Comparison of ENCODE assay signal across 10 mouse cellular contexts in the genomic region with DNA sequence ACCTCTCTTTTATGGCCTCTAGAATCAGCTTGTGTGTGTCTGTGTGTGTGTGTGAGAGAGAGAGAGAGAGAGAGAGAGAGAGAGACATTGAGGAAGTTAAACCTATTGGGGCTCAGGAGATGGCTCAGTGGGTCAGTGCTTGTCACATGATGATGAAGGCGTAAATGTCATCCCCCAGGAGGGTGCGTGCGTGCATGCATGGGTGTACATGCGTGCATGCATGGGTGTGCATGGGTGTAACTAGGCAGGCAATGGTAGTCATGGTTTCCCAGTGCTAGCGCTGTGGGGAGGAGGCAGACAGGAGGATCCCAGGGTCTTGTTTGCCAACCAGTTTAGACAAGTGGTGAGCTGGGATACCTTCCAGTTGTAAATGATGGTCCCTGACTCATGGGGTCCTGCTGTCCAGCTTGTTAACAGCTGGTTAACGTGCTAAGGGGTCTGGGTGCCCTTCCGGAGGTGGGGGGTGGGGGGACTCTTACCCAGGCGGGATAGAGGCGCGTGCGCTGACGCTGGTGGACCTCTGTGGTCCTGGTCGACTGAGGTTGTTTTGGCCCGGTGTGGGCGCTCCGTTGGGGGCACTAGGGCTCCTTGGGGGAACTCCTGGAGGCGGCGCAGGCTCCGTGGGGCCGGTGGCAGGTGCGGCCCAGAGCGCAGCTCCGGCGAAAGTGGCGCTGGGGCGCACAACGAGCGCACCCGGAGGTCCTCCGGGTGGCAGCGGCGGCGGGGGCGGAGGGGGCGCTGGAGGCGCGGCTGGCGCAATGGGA. TPM values are rescaled to one million over a fixed set of nuclear protein-coding genes. Genes with fewer than 3 reads are reported as not detected.
A peak's percentile ranks its signal among the peaks of the same experiment; 100 is the strongest.
DNase-seq lines count a peak whose midpoint lies in the region; ATAC-seq and TF ChIP-seq lines count a peak whose summit lies in the region.
"Had no signal": no experiment of that assay in that cellular context is flagged by ENCODE, and none has a peak within 500 bp of the region (broad histone marks: within the 10 kb centered on the region; RNA-seq: fewer than 3 reads in every experiment).

No protein-coding gene starts in this region.

- peak overlapping the region; percentile 37 for H3K4me3 ChIP-seq in heart, embryonic 13.5 days
- H3K4me3 ChIP-seq in heart, adult 2 months: no peak overlapping the region
- peak overlapping the region; percentile 24 for H3K4me3 ChIP-seq in midbrain, embryonic 12.5 days
- no peak overlapping the region for H3K4me3 ChIP-seq in midbrain, embryonic 16.5 days (ENCODE audit: low read depth, low read length)
- H3K4me3 ChIP-seq in hindbrain, embryonic 11.5 days (ENCODE audit: low read depth, low read length): no peak overlapping the region; the same call in 1 of the 2 replicates
- peak overlapping the region; percentile 23 for H3K4me3 ChIP-seq in small intestine, adult 2 months (ENCODE audit: low read depth, low read length)

- H3K79me2 ChIP-seq in heart, adult 2 months (replicated peaks; ENCODE audit: control insufficient read depth, insufficient read depth, low read length): no peaks in the 10 kb centered on the region

- H3K27ac ChIP-seq in heart, embryonic 13.5 days (replicated peaks): no peak overlapping the region
- no peak overlapping the region for H3K27ac ChIP-seq in heart, adult 2 months
- H3K27ac ChIP-seq in midbrain, embryonic 12.5 days (replicated peaks): no peak overlapping the region
- no peak overlapping the region for H3K27ac ChIP-seq in midbrain, embryonic 16.5 days (ENCODE audit: low read length)
- no peak overlapping the region for H3K27ac ChIP-seq in hindbrain, embryonic 11.5 days (ENCODE audit: low read depth, low read length)
- H3K27ac ChIP-seq in small intestine, adult 2 months (ENCODE audit: insufficient read depth, low read depth, low read length): no peak overlapping the region

- no peak for TF ChIP-seq POLR2A in heart, adult 2 months (IDR thresholded peaks at IDR 0.05; ENCODE audit: insufficient read depth, low read depth, low read length)
- TF ChIP-seq POLR2A in small intestine, adult 2 months (IDR thresholded peaks at IDR 0.05; ENCODE audit: low read depth, low read length): no peak

- ATAC-seq in heart, embryonic 13.5 days (ENCODE audit: extremely low read depth, insufficient number of reproducible peaks, low FRiP score, low TSS enrichment): no peak
- ATAC-seq in midbrain, embryonic 12.5 days (ENCODE audit: low FRiP score, low read depth): no peak
- ATAC-seq in midbrain, embryonic 16.5 days: no peak
- no peak for ATAC-seq in hindbrain, embryonic 11.5 days (ENCODE audit: low FRiP score)

- peaks cover 7% of the 10 kb centered on the region; the same call in 1 of the 2 replicates for H3K4me1 ChIP-seq in heart, embryonic 13.5 days
- H3K4me1 ChIP-seq in heart, adult 2 months (ENCODE audit: control insufficient read depth, insufficient read depth, low read length): no peaks in the 10 kb centered on the region
- peaks cover 19% of the 10 kb centered on the region for H3K4me1 ChIP-seq in midbrain, embryonic 12.5 days
- H3K4me1 ChIP-seq in midbrain, embryonic 16.5 days (ENCODE audit: control insufficient read depth, insufficient read depth, low read length): peaks cover 11% of the 10 kb centered on the region; the same call in 1 of the 2 replicates
- H3K4me1 ChIP-seq in hindbrain, embryonic 11.5 days (replicated peaks; ENCODE audit: control insufficient read depth, insufficient read depth, low read length): peaks cover 4% of the 10 kb centered on the region; the same call in 1 of the 2 replicates
- H3K4me1 ChIP-seq in small intestine, adult 2 months (ENCODE audit: control insufficient read depth, insufficient read depth, insufficient read length, low read length): peaks cover 3% of the 10 kb centered on the region

- peak overlapping the region; percentile 57 for H3K4me2 ChIP-seq in heart, embryonic 13.5 days
- peak overlapping the region; percentile 36 for H3K4me2 ChIP-seq in midbrain, embryonic 12.5 days (replicated peaks)
- no peak overlapping the region for H3K4me2 ChIP-seq in midbrain, embryonic 16.5 days (ENCODE audit: low read length)
- peak overlapping the region; percentile 25; the same call in 1 of the 2 replicates for H3K4me2 ChIP-seq in hindbrain, embryonic 11.5 days (replicated peaks; ENCODE audit: low read depth, low read length)

- no peak for TF ChIP-seq EP300 in heart, adult 2 months (IDR thresholded peaks at IDR 0.05; ENCODE audit: insufficient read depth, low read depth, low read length)

- peak overlapping the region; percentile 30; the same call in 1 of the 2 replicates for H3K9ac ChIP-seq in heart, embryonic 13.5 days
- no peak overlapping the region for H3K9ac ChIP-seq in heart, adult 2 months (ENCODE audit: low read depth, low read length)
- no peak overlapping the region for H3K9ac ChIP-seq in midbrain, embryonic 12.5 days (replicated peaks)
- H3K9ac ChIP-seq in midbrain, embryonic 16.5 days (ENCODE audit: low read depth, low read length): no peak overlapping the region
- H3K9ac ChIP-seq in hindbrain, embryonic 11.5 days (ENCODE audit: low read depth, low read length): no peak overlapping the region

- 14% methylated on average over 38 of the region's 38 CpGs for WGBS in heart, embryonic 13.5 days
- 13% methylated on average over 38 of the region's 38 CpGs for WGBS in heart, adult 2 months
- WGBS in midbrain, embryonic 12.5 days: 12% methylated on average over 37 of the region's 38 CpGs
- 15% methylated on average over 38 of the region's 38 CpGs for WGBS in midbrain, embryonic 16.5 days
- 11% methylated on average over 34 of the region's 38 CpGs for WGBS in hindbrain, embryonic 11.5 days
- 22% methylated on average over 38 of the region's 38 CpGs for WGBS in small intestine, adult 2 months

- H3K36me3 ChIP-seq in heart, embryonic 13.5 days: no peaks in the 10 kb centered on the region
- no peaks in the 10 kb centered on the region for H3K36me3 ChIP-seq in heart, adult 2 months (ENCODE audit: control insufficient read depth, insufficient read depth, low read length)
- no peaks in the 10 kb centered on the region for H3K36me3 ChIP-seq in midbrain, embryonic 12.5 days
- peaks cover 22% of the 10 kb centered on the region for H3K36me3 ChIP-seq in midbrain, embryonic 16.5 days (ENCODE audit: control insufficient read depth, insufficient read depth, low read length)
- H3K36me3 ChIP-seq in hindbrain, embryonic 11.5 days (ENCODE audit: control insufficient read depth, insufficient read depth, low read length): no peaks in the 10 kb centered on the region
- H3K36me3 ChIP-seq in small intestine, adult 2 months (ENCODE audit: control insufficient read depth, insufficient read depth, low read length): no peaks in the 10 kb centered on the region

- intact Hi-C loops in heart, adult 2 months (cut with DNase I): no loop called here

- H3K27me3 ChIP-seq in heart, embryonic 13.5 days (replicated peaks): peaks cover 96% of the 10 kb centered on the region
- peaks cover 3% of the 10 kb centered on the region; the same call in 1 of the 2 replicates for H3K27me3 ChIP-seq in heart, adult 2 months (ENCODE audit: control insufficient read depth, insufficient read depth, low read length)
- H3K27me3 ChIP-seq in midbrain, embryonic 12.5 days: peaks cover 81% of the 10 kb centered on the region
- H3K27me3 ChIP-seq in midbrain, embryonic 16.5 days (ENCODE audit: control insufficient read depth, insufficient read depth, low read depth, low read length): peaks cover 11% of the 10 kb centered on the region
- peaks cover 39% of the 10 kb centered on the region for H3K27me3 ChIP-seq in hindbrain, embryonic 11.5 days (ENCODE audit: control insufficient read depth, insufficient read depth, low read length)
- H3K27me3 ChIP-seq in small intestine, adult 2 months (ENCODE audit: control insufficient read depth, insufficient read depth, low read length): peaks cover 14% of the 10 kb centered on the region

- no peaks in the 10 kb centered on the region for H3K9me3 ChIP-seq in heart, embryonic 13.5 days
- H3K9me3 ChIP-seq in midbrain, embryonic 12.5 days: no peaks in the 10 kb centered on the region
- H3K9me3 ChIP-seq in midbrain, embryonic 16.5 days (replicated peaks; ENCODE audit: control insufficient read depth, low read length, poor library complexity, severe bottlenecking): no peaks in the 10 kb centered on the region
- no peaks in the 10 kb centered on the region for H3K9me3 ChIP-seq in hindbrain, embryonic 11.5 days (ENCODE audit: control insufficient read depth, low read length)

- no peak for TF ChIP-seq CTCF in heart, adult 2 months (IDR thresholded peaks at IDR 0.05)
- TF ChIP-seq CTCF in small intestine, adult 2 months (IDR thresholded peaks at IDR 0.05; ENCODE audit: extremely low read depth, insufficient read length, insufficient replicate concordance, low read depth, low read length): no peak

- no peak for DNase-seq in heart, adult 2 months
- no peak for DNase-seq in hindbrain, embryonic 11.5 days (ENCODE audit: low spot score)
- no peak for DNase-seq in urinary bladder, postnatal 25 days (ENCODE audit: low spot score)
- DNase-seq in MN1 (ENCODE audit: low spot score): no peak
- DNase-seq: gastrocnemius, postnatal 10 days had no signal

RNA-seq across cellular contexts. Expression of a gene that starts 17.6 kb away (rescaled TPM):
- 0.74 and 0.84 TPM in 2 replicates for polyA plus RNA-seq in heart, embryonic 13.5 days (2015; fragmentation: Nextera tagmentation; extraction: Ambion mirVana)
- 1 to 10 TPM; 2.1 to 2.7 TPM for total RNA-seq in heart, adult 2 months (2021)
- polyA plus RNA-seq in heart, adult 2 months (2012; rRNA removed): 3.5 and 4.2 TPM in 2 replicates
- polyA plus RNA-seq in midbrain, embryonic 12.5 days (2016; fragmentation: Nextera tagmentation; extraction: Ambion mirVana): 17.1 and 18.4 TPM in 2 replicates
- polyA plus RNA-seq in midbrain, embryonic 16.5 days (2015; fragmentation: Nextera tagmentation; extraction: Ambion mirVana): 49.6 and 50.2 TPM in 2 replicates
- 4.6 and 5.0 TPM in 2 replicates for polyA plus RNA-seq in hindbrain, embryonic 11.5 days (2014; fragmentation: Nextera tagmentation; extraction: Ambion mirVana)
- polyA plus RNA-seq in small intestine, adult 2 months (2012; rRNA removed): 18.1 and 31.1 TPM in 2 replicates
- total RNA-seq: megakaryocyte progenitor cell, adult 5-6 weeks had no signal

RNA-seq across cellular contexts. Expression of a gene that starts 45.5 kb away (rescaled TPM):
- 0.13 and 0.37 TPM in 2 replicates for polyA plus RNA-seq in heart, embryonic 13.5 days (2015; fragmentation: Nextera tagmentation; extraction: Ambion mirVana)
- not detected for total RNA-seq in heart, adult 2 months (2021)
- 0.06 and 0.33 TPM in 2 replicates for polyA plus RNA-seq in heart, adult 2 months (2012; rRNA removed)
- polyA plus RNA-seq in midbrain, embryonic 12.5 days (2016; fragmentation: Nextera tagmentation; extraction: Ambion mirVana): not detected in 2 replicates
- polyA plus RNA-seq in midbrain, embryonic 16.5 days (2015; fragmentation: Nextera tagmentation; extraction: Ambion mirVana): 2.4 and 4.9 TPM in 2 replicates
- not detected in 2 replicates for polyA plus RNA-seq in hindbrain, embryonic 11.5 days (2014; fragmentation: Nextera tagmentation; extraction: Ambion mirVana)
- 1.7 and 2.6 TPM in 2 replicates for polyA plus RNA-seq in small intestine, adult 2 months (2012; rRNA removed)

RNA-seq across cellular contexts. Expression of a gene that starts 55.5 kb away (rescaled TPM):
- polyA plus RNA-seq in heart, embryonic 13.5 days (2015; fragmentation: Nextera tagmentation; extraction: Ambion mirVana): 0.24 and 0.32 TPM in 2 replicates
- 1 to 10 TPM in 1 of 2 experiments, under 1 TPM in 1; 0.55 to 1.0 TPM for total RNA-seq in heart, adult 2 months (2021)
- 9.6 and 11.3 TPM in 2 replicates for polyA plus RNA-seq in heart, adult 2 months (2012; rRNA removed)
- 0.21 and 0.34 TPM in 2 replicates for polyA plus RNA-seq in midbrain, embryonic 12.5 days (2016; fragmentation: Nextera tagmentation; extraction: Ambion mirVana)
- polyA plus RNA-seq in midbrain, embryonic 16.5 days (2015; fragmentation: Nextera tagmentation; extraction: Ambion mirVana): 0.14 and 0.26 TPM in 2 replicates
- 0.13 TPM in 1 of 2 replicates, not detected in the other for polyA plus RNA-seq in hindbrain, embryonic 11.5 days (2014; fragmentation: Nextera tagmentation; extraction: Ambion mirVana)
- polyA plus RNA-seq in small intestine, adult 2 months (2012; rRNA removed): 2.9 and 7.4 TPM in 2 replicates

Comparison
In these comparisons a context has a peak if more than half of its experiments do, and no peak if none do; other contexts are left out.
1. H3K4me3 ChIP-seq: peak in heart, embryonic 13.5 days (single experiment), midbrain, embryonic 12.5 days (single experiment) and small intestine, adult 2 months (single experiment); none in heart, adult 2 months (single experiment), midbrain, embryonic 16.5 days (single experiment) and hindbrain, embryonic 11.5 days (single experiment).